Mouse (Mus musculus): Measurements from ENCODE around the gene Smim5. TPM values are rescaled to one million over a fixed set of nuclear protein-coding genes. Genes with fewer than 3 reads are reported as not detected.

The Smim5 gene
- polyA plus RNA-seq, 1 experiment from 2014 or later: 56.3 TPM

GRCm38 (mm10) chr11:115929818-115930217 lies 30.1 kb downstream of the Smim5 start:
- Histone ChIP-seq H3K9me3 (replicated peaks) (no peaks in the 10 kb centered on the region), H3K36me3 (peaks cover 6% of the 10 kb centered on the region; the same call in 1 of the 2 replicates), H3K4me2 (no peak overlapping the region), H3K9ac (no peak overlapping the region), H3K27ac (no peak overlapping the region), H3K4me3 (no peak overlapping the region), H3K4me1 (replicated peaks) (peaks cover 18% of the 10 kb centered on the region), H3K27me3 (no peaks in the 10 kb centered on the region)
- no peak for ATAC-seq (replicated peaks; ENCODE audit: insufficient number of reproducible peaks, insufficient read depth, low FRiP score, low read depth)
- 61% methylated on average over 3 of the region's 3 CpGs for WGBS

GRCm38 (mm10) chr11:115931235-115931634 lies 31.5 kb downstream of the Smim5 start:
- no peak overlapping the region for H3K27ac ChIP-seq
- no peaks in the 10 kb centered on the region for H3K27me3 ChIP-seq
- no peak overlapping the region for H3K9ac ChIP-seq
- no peak overlapping the region for H3K4me3 ChIP-seq
- no peak overlapping the region for H3K4me2 ChIP-seq
- H3K9me3 ChIP-seq (replicated peaks): no peaks in the 10 kb centered on the region
- H3K36me3 ChIP-seq: peaks cover 9% of the 10 kb centered on the region; the same call in 1 of the 2 replicates
- WGBS: 55% methylated on average over 3 of the region's 3 CpGs
- no peak for ATAC-seq (replicated peaks; ENCODE audit: insufficient number of reproducible peaks, insufficient read depth, low FRiP score, low read depth)
- H3K4me1 ChIP-seq (replicated peaks): peaks cover 19% of the 10 kb centered on the region

GRCm38 (mm10) chr11:115933108-115933746 lies 33.5 kb downstream of the Smim5 start, which contains the start of the genes Sap30bp and Recql5:
TSS of gene Sap30bp (plus strand) at chr11:115933282.
TSS of gene Recql5 (minus strand) at chr11:115933477.
- peaks cover 19% of the 10 kb centered on the region for H3K4me1 ChIP-seq (replicated peaks)
- no peaks in the 10 kb centered on the region for H3K27me3 ChIP-seq
- peak; percentile 99 for ATAC-seq (replicated peaks; ENCODE audit: insufficient number of reproducible peaks, insufficient read depth, low FRiP score, low read depth)
- H3K9me3 ChIP-seq (replicated peaks): no peaks in the 10 kb centered on the region
- H3K36me3 ChIP-seq: peaks cover 26% of the 10 kb centered on the region
- peak within 1 kb of the TSS; percentile 72 for H3K9ac ChIP-seq
- H3K27ac ChIP-seq: peak within 1 kb of the TSS; percentile 43; the same call in 1 of the 2 replicates
- peak within 1 kb of the TSS; percentile 90 for H3K4me3 ChIP-seq
- WGBS: under 1% methylated on average over 28 of the region's 28 CpGs
- peak within 1 kb of the TSS; percentile 86 for H3K4me2 ChIP-seq

GRCm38 (mm10) chr11:115933747-115934110 lies 34.0 kb downstream of the Smim5 start:
- WGBS: under 1% methylated on average over 16 of the region's 16 CpGs
- Histone ChIP-seq H3K27ac (peak overlapping the region; percentile 43; the same call in 1 of the 2 replicates), H3K27me3 (no peaks in the 10 kb centered on the region), H3K9ac (peak overlapping the region; percentile 72), H3K4me3 (peak overlapping the region; percentile 90), H3K4me1 (replicated peaks) (peaks cover 19% of the 10 kb centered on the region), H3K4me2 (peak overlapping the region; percentile 86), H3K36me3 (peaks cover 29% of the 10 kb centered on the region), H3K9me3 (replicated peaks) (no peaks in the 10 kb centered on the region)
- peak; percentile 25 for ATAC-seq (replicated peaks; ENCODE audit: insufficient number of reproducible peaks, insufficient read depth, low FRiP score, low read depth)

- Histone ChIP-seq H3K9me3 (replicated peaks) (no peaks in the 10 kb centered on the region), H3K4me1 (replicated peaks) (peaks cover 2% of the 10 kb centered on the region), H3K36me3 (peaks cover 64% of the 10 kb centered on the region), H3K9ac (no peak overlapping the region), H3K27me3 (no peaks in the 10 kb centered on the region), H3K4me2 (no peak overlapping the region), H3K4me3 (no peak overlapping the region), H3K27ac (no peak overlapping the region)
- no peak for ATAC-seq (replicated peaks; ENCODE audit: insufficient number of reproducible peaks, insufficient read depth, low FRiP score, low read depth)
- WGBS: 33% methylated on average over 6 of the region's 6 CpGs
These were observed 40.0 kb downstream of the Smim5 start for GRCm38 (mm10) chr11:115939690-115940329.

- Histone ChIP-seq H3K9me3 (replicated peaks) (no peaks in the 10 kb centered on the region), H3K9ac (no peak overlapping the region), H3K4me1 (replicated peaks) (no peaks in the 10 kb centered on the region), H3K27ac (no peak overlapping the region), H3K36me3 (peaks cover 61% of the 10 kb centered on the region), H3K4me2 (no peak overlapping the region), H3K4me3 (no peak overlapping the region), H3K27me3 (no peaks in the 10 kb centered on the region)
- 80% methylated on average over 7 of the region's 7 CpGs for WGBS
- no peak for ATAC-seq (replicated peaks; ENCODE audit: insufficient number of reproducible peaks, insufficient read depth, low FRiP score, low read depth)
These were observed 42.2 kb downstream of the Smim5 start for GRCm38 (mm10) chr11:115941980-115942379.

GRCm38 (mm10) chr11:115945247-115945646 lies 45.5 kb downstream of the Smim5 start:
- ATAC-seq (replicated peaks; ENCODE audit: insufficient number of reproducible peaks, insufficient read depth, low FRiP score, low read depth): no peak
- Histone ChIP-seq H3K27me3 (no peaks in the 10 kb centered on the region), H3K4me1 (replicated peaks) (0 out of 2 replicates have a peak, but pooled peaks cover 5% of the 10 kb centered on the region), H3K4me2 (no peak overlapping the region), H3K36me3 (peaks cover 43% of the 10 kb centered on the region), H3K27ac (no peak overlapping the region), H3K4me3 (no peak overlapping the region), H3K9ac (no peak overlapping the region), H3K9me3 (replicated peaks) (no peaks in the 10 kb centered on the region)
- WGBS: 87% methylated on average over 8 of the region's 8 CpGs

GRCm38 (mm10) chr11:115946221-115946828 lies 46.6 kb downstream of the Smim5 start:
- Histone ChIP-seq H3K9ac (no peak overlapping the region), H3K4me2 (no peak overlapping the region), H3K4me3 (no peak overlapping the region), H3K27me3 (no peaks in the 10 kb centered on the region), H3K4me1 (replicated peaks) (0 out of 2 replicates have a peak, but pooled peaks cover 5% of the 10 kb centered on the region), H3K36me3 (peaks cover 44% of the 10 kb centered on the region), H3K27ac (peak overlapping the region; percentile 52), H3K9me3 (replicated peaks) (no peaks in the 10 kb centered on the region)
- 79% methylated on average over 9 of the region's 9 CpGs for WGBS
- ATAC-seq (replicated peaks; ENCODE audit: insufficient number of reproducible peaks, insufficient read depth, low FRiP score, low read depth): 0 out of 2 replicates have a peak, but pooled peaks have one; percentile 36

- Histone ChIP-seq H3K9me3 (replicated peaks) (no peaks in the 10 kb centered on the region), H3K9ac (no peak overlapping the region), H3K27me3 (no peaks in the 10 kb centered on the region), H3K4me3 (no peak overlapping the region), H3K36me3 (peaks cover 43% of the 10 kb centered on the region), H3K27ac (no peak overlapping the region), H3K4me1 (replicated peaks) (0 out of 2 replicates have a peak, but pooled peaks cover 11% of the 10 kb centered on the region), H3K4me2 (no peak overlapping the region)
- 86% methylated on average over 9 of the region's 9 CpGs for WGBS
- ATAC-seq (replicated peaks; ENCODE audit: insufficient number of reproducible peaks, insufficient read depth, low FRiP score, low read depth): no peak
These were observed 48.5 kb downstream of the Smim5 start for GRCm38 (mm10) chr11:115948316-115948715.

GRCm38 (mm10) chr11:115950719-115951118 lies 51.0 kb downstream of the Smim5 start:
- Histone ChIP-seq H3K4me2 (no peak overlapping the region), H3K36me3 (peaks cover 58% of the 10 kb centered on the region), H3K27ac (no peak overlapping the region), H3K9ac (no peak overlapping the region), H3K9me3 (replicated peaks) (no peaks in the 10 kb centered on the region), H3K4me1 (replicated peaks) (0 out of 2 replicates have a peak, but pooled peaks cover 17% of the 10 kb centered on the region), H3K4me3 (no peak overlapping the region), H3K27me3 (no peaks in the 10 kb centered on the region)
- no peak for ATAC-seq (replicated peaks; ENCODE audit: insufficient number of reproducible peaks, insufficient read depth, low FRiP score, low read depth)
- 82% methylated on average over 2 of the region's 2 CpGs for WGBS

GRCm38 (mm10) chr11:115954712-115955111 lies 54.9 kb downstream of the Smim5 start:
- peaks cover 52% of the 10 kb centered on the region for H3K36me3 ChIP-seq
- no peak overlapping the region for H3K27ac ChIP-seq
- H3K9ac ChIP-seq: no peak overlapping the region
- no peaks in the 10 kb centered on the region for H3K9me3 ChIP-seq (replicated peaks)
- ATAC-seq (replicated peaks; ENCODE audit: insufficient number of reproducible peaks, insufficient read depth, low FRiP score, low read depth): no peak
- H3K27me3 ChIP-seq: no peaks in the 10 kb centered on the region
- 0 out of 2 replicates have a peak, but pooled peaks cover 15% of the 10 kb centered on the region for H3K4me1 ChIP-seq (replicated peaks)
- H3K4me3 ChIP-seq: no peak overlapping the region
- no peak overlapping the region for H3K4me2 ChIP-seq
- 69% methylated on average over 5 of the region's 5 CpGs for WGBS

Data from heart, embryonic 15.5 days (tissue).